ENCODE assay signal across 14 mouse cellular contexts in genomic region chr13:68749801-68750200, GRCm38 (mm10).
A peak's percentile ranks its signal among the peaks of the same experiment; 100 is the strongest.
DNase-seq lines count a peak whose midpoint lies in the region; ATAC-seq and TF ChIP-seq lines count a peak whose summit lies in the region.
"Had no signal": no experiment of that assay in that cellular context is flagged by ENCODE, and none has a peak within 500 bp of the region (broad histone marks: within the 10 kb centered on the region; RNA-seq: fewer than 3 reads in every experiment).

No protein-coding gene starts in this region.

- no peaks in the 10 kb centered on the region for H3K9me3 ChIP-seq in intestine, embryonic 15.5 days
- H3K9me3 ChIP-seq: forebrain, embryonic 12.5 days; heart, embryonic 12.5 days; neural tube, embryonic 12.5 days had no signal

- H3K4me1 ChIP-seq in embryonic fibroblast, embryonic 13.5 days (ENCODE audit: control insufficient read depth, insufficient read depth, low read length) = no peaks in the 10 kb centered on the region; the same call in 1 of the 2 replicates
- H3K4me1 ChIP-seq in intestine, embryonic 15.5 days (replicated peaks) = no peaks in the 10 kb centered on the region
- H3K4me1 ChIP-seq: forebrain, embryonic 12.5 days; heart, embryonic 12.5 days; neural tube, embryonic 12.5 days had no signal

- H3K27ac ChIP-seq in embryonic fibroblast, embryonic 13.5 days (ENCODE audit: insufficient read depth, low read length) = peak overlapping the region; percentile 84
- H3K27ac ChIP-seq in intestine, embryonic 15.5 days = no peak overlapping the region
- H3K27ac ChIP-seq: forebrain, embryonic 12.5 days; neural tube, embryonic 12.5 days had no signal

- no peaks in the 10 kb centered on the region for H3K36me3 ChIP-seq in intestine, embryonic 15.5 days
- H3K36me3 ChIP-seq: forebrain, embryonic 12.5 days; heart, embryonic 12.5 days; neural tube, embryonic 12.5 days had no signal

- peak; percentile 12 for DNase-seq in gastrocnemius, postnatal 14 days
- DNase-seq in gastrocnemius, adult 8-10 months (ENCODE audit: low spot score in 2 of 2) = no peak
- peak; percentile 45 to 56 for DNase-seq in layer of hippocampus, postnatal 36 days
- DNase-seq in right cerebral cortex, postnatal 14 days = peak; percentile 17
- DNase-seq in natural killer cell, adult 2 months (ENCODE audit: low spot score in 2 of 2) = no peak
- no peak for DNase-seq in thymus, postnatal 0 days (ENCODE audit: low spot score)
- DNase-seq: adrenal gland, postnatal 25 days; kidney, postnatal 36 days had no signal

- H3K9ac ChIP-seq in intestine, embryonic 15.5 days = no peak overlapping the region
- H3K9ac ChIP-seq: forebrain, embryonic 12.5 days; heart, embryonic 12.5 days; neural tube, embryonic 12.5 days had no signal

- 0 out of 2 replicates have a peak, but pooled peaks have one; percentile 36 for TF ChIP-seq POLR2A in embryonic fibroblast, embryonic 13.5 days (IDR thresholded peaks at IDR 0.05; ENCODE audit: low read depth, low read length)

- WGBS in intestine, embryonic 15.5 days = 59% methylated on average over 9 of the region's 9 CpGs

- H3K4me2 ChIP-seq in intestine, embryonic 15.5 days (replicated peaks) = no peak overlapping the region
- H3K4me2 ChIP-seq: forebrain, embryonic 12.5 days; heart, embryonic 12.5 days; neural tube, embryonic 12.5 days had no signal

- ATAC-seq in intestine, embryonic 15.5 days = no peak
- ATAC-seq: hindbrain, embryonic 16.5 days had no signal

- no peak for TF ChIP-seq CTCF in embryonic fibroblast, embryonic 13.5 days (IDR thresholded peaks at IDR 0.05; ENCODE audit: borderline replicate concordance, insufficient read depth, low read length)

- H3K4me3 ChIP-seq in embryonic fibroblast, embryonic 13.5 days (ENCODE audit: insufficient read depth, low read length) = no peak overlapping the region
- no peak overlapping the region for H3K4me3 ChIP-seq in intestine, embryonic 15.5 days (replicated peaks)
- H3K4me3 ChIP-seq: forebrain, embryonic 12.5 days; heart, embryonic 12.5 days; neural tube, embryonic 12.5 days had no signal

- H3K27me3 ChIP-seq in intestine, embryonic 15.5 days (replicated peaks) = no peaks in the 10 kb centered on the region
- H3K27me3 ChIP-seq: forebrain, embryonic 12.5 days; heart, embryonic 12.5 days; neural tube, embryonic 12.5 days had no signal

- intact Hi-C loops in gastrocnemius, postnatal 14 days (cut with DNase I; ENCODE audit: low total_unique reads) = no loop called here

Comparison
In these comparisons a context has a peak if more than half of its experiments do, and no peak if none do; other contexts are left out.
1. DNase-seq: peak in gastrocnemius, postnatal 14 days (single experiment), layer of hippocampus, postnatal 36 days (2 of 2) and right cerebral cortex, postnatal 14 days (single experiment); none in gastrocnemius, adult 8-10 months (0 of 2), natural killer cell, adult 2 months (0 of 2) and thymus, postnatal 0 days (single experiment).